8 mouse cellular contexts compared by ENCODE assay signal in genomic region chr2:167348376-167349282, GRCm38 (mm10). TPM values are rescaled to one million over a fixed set of nuclear protein-coding genes. Genes with fewer than 3 reads are reported as not detected.
A peak's percentile ranks its signal among the peaks of the same experiment; 100 is the strongest.
DNase-seq lines count a peak whose midpoint lies in the region; ATAC-seq and TF ChIP-seq lines count a peak whose summit lies in the region.

Gene B4galt5, minus strand, starts transcription at chr2:167349183.

- H3K27me3 ChIP-seq in erythroblast, embryonic 14.5 days (ENCODE audit: control insufficient read depth): peaks cover 95% of the 10 kb centered on the region
- no peaks in the 10 kb centered on the region for H3K27me3 ChIP-seq in Patski
- no peaks in the 10 kb centered on the region for H3K27me3 ChIP-seq in heart, embryonic 14.5 days (ENCODE audit: control insufficient read depth, insufficient read depth, low read length)
- no peaks in the 10 kb centered on the region for H3K27me3 ChIP-seq in stomach, postnatal 0 days (ENCODE audit: control insufficient read depth, insufficient read depth, low read length)

- CTCF ChIA-PET in Patski (lab: Charles Lee): interaction anchor here (0.7 kb wide), 1 partner anchor 23 kb away, joined by 3 read pairs; no protein-coding TSS in a partner anchor

- no peak for TF ChIP-seq CTCF in Patski (IDR thresholded peaks at IDR 0.05)
- TF ChIP-seq CTCF in stomach, postnatal 0 days (IDR thresholded peaks at IDR 0.05; ENCODE audit: low read depth): no peak

- POLR2A ChIA-PET in Patski (lab: Charles Lee): interaction anchor here (1.0 kb wide), 1 partner anchor 44 kb away, joined by 3 read pairs; no protein-coding TSS in a partner anchor

- under 1% methylated on average over 61 of the region's 111 CpGs for WGBS in heart, embryonic 14.5 days
- WGBS in large intestine, adult 2 months: 3% methylated on average over 98 of the region's 111 CpGs
- WGBS in stomach, postnatal 0 days: under 1% methylated on average over 35 of the region's 111 CpGs

- H3K4me2 ChIP-seq in heart, embryonic 14.5 days (ENCODE audit: low read length): peak within 1 kb of the TSS; percentile 87
- H3K4me2 ChIP-seq in stomach, postnatal 0 days (replicated peaks; ENCODE audit: low read depth): peak within 1 kb of the TSS; percentile 90

- H3K4me3 ChIP-seq in erythroblast, embryonic 14.5 days (replicated peaks): peak within 1 kb of the TSS; percentile 68
- H3K4me3 ChIP-seq in heart, embryonic 14.5 days (ENCODE audit: control insufficient read depth in 1 of 2, insufficient read depth in 1 of 2, low read depth in 1 of 2, low read length in 2 of 2): peak within 1 kb of the TSS; percentile 67 to 90
- H3K4me3 ChIP-seq in stomach, postnatal 0 days (ENCODE audit: low read depth, low read length): peak within 1 kb of the TSS; percentile 81

- H3K36me3 ChIP-seq in erythroblast, embryonic 14.5 days (ENCODE audit: control insufficient read depth): no peaks in the 10 kb centered on the region
- H3K36me3 ChIP-seq in heart, embryonic 14.5 days (ENCODE audit: control insufficient read depth, insufficient read depth, low read length): no peaks in the 10 kb centered on the region
- no peaks in the 10 kb centered on the region for H3K36me3 ChIP-seq in stomach, postnatal 0 days (ENCODE audit: control insufficient read depth, insufficient read depth, low read length)

- H3K9ac ChIP-seq in heart, embryonic 14.5 days (ENCODE audit: low read length): peak within 1 kb of the TSS; percentile 93
- H3K9ac ChIP-seq in stomach, postnatal 0 days (ENCODE audit: low read length): peak within 1 kb of the TSS; percentile 84

- H3K27ac ChIP-seq in heart, embryonic 14.5 days (replicated peaks in 1 of 2; ENCODE audit: control insufficient read depth in 1 of 2, insufficient read depth in 1 of 2, low read depth in 2 of 2, low read length in 2 of 2): peak within 1 kb of the TSS; percentile 80 to 88
- H3K27ac ChIP-seq in stomach, postnatal 0 days (replicated peaks): peak within 1 kb of the TSS; percentile 86

- peaks cover 73% of the 10 kb centered on the region for H3K4me1 ChIP-seq in erythroblast, embryonic 14.5 days (ENCODE audit: control insufficient read depth)
- H3K4me1 ChIP-seq in heart, embryonic 14.5 days (ENCODE audit: control insufficient read depth in 2 of 2, insufficient read depth in 2 of 2, low read length in 2 of 2): peaks cover 22 to 38% of the 10 kb centered on the region in 2 experiments
- H3K4me1 ChIP-seq in stomach, postnatal 0 days (replicated peaks; ENCODE audit: control insufficient read depth, insufficient read depth): peaks cover 3% of the 10 kb centered on the region; the same call in 1 of the 2 replicates

- DNase-seq in Patski (ENCODE audit: low read depth, low spot score): no peak
- DNase-seq in embryo, embryonic 11 days: peak; percentile 72
- DNase-seq in large intestine, adult 2 months (ENCODE audit: low read depth, low spot score): no peak
- peak; percentile 43 for DNase-seq in stomach, postnatal 0 days (ENCODE audit: low spot score)

- no peak for ATAC-seq in erythroblast, adult 5-6 weeks (replicated peaks; ENCODE audit: low FRiP score, poor library complexity, severe bottlenecking)
- peak; percentile 14 for ATAC-seq in Patski
- peak; percentile 15; the same call in 1 of the 2 replicates for ATAC-seq in heart, embryonic 14.5 days (ENCODE audit: insufficient number of reproducible peaks, insufficient read depth, low FRiP score, low read depth)
- ATAC-seq in megakaryocyte progenitor cell, adult 5-6 weeks (replicated peaks; ENCODE audit: poor library complexity): no peak
- ATAC-seq in stomach, postnatal 0 days (ENCODE audit: low FRiP score, low TSS enrichment): peak; percentile 16

- no peak for TF ChIP-seq EP300 in stomach, postnatal 0 days (optimal IDR thresholded peaks at IDR 0.05)

- in situ Hi-C loops in Patski (cut with MboI; ENCODE audit: low pct_unique_long_range_greater_than_20kb): loop anchor here (5.0 kb wide), 1 partner anchor 74 kb away; the partner anchor contains the start of gene Slc9a8

- peaks cover 12% of the 10 kb centered on the region for H3K9me3 ChIP-seq in erythroblast, embryonic 14.5 days (ENCODE audit: control insufficient read depth, low read length)
- no peaks in the 10 kb centered on the region for H3K9me3 ChIP-seq in heart, embryonic 14.5 days (ENCODE audit: control insufficient read depth, low read length)
- H3K9me3 ChIP-seq in stomach, postnatal 0 days (ENCODE audit: control insufficient read depth, low read length): no peaks in the 10 kb centered on the region

RNA-seq across cellular contexts. Expression of gene B4galt5, which starts in this region (rescaled TPM):
- polyA plus RNA-seq in erythroblast, embryonic 14.5 days (2012): 0.15 and 0.28 TPM in 2 replicates
- total RNA-seq in erythroblast, adult 5-6 weeks (2015; ENCODE audit: low replicate concordance): 12.1 and 17.9 TPM in 2 replicates
- total RNA-seq in erythroblast, adult 5-6 weeks (2017; ENCODE audit: low replicate concordance): 4.8 and 9.8 TPM in 2 replicates
- polyA plus RNA-seq in Patski (2021): 58.7 TPM
- polyA plus RNA-seq in heart, embryonic 14.5 days (2014; fragmentation: Nextera tagmentation; extraction: Ambion mirVana): 21.0 and 24.2 TPM in 2 replicates
- 37.5 and 66.7 TPM in 2 replicates for polyA plus RNA-seq in large intestine, adult 2 months (2012; rRNA removed)
- 14.6 and 23.7 TPM in 2 replicates for total RNA-seq in megakaryocyte progenitor cell, adult 5-6 weeks (2015)
- 15.4 and 24.2 TPM in 2 replicates for total RNA-seq in megakaryocyte progenitor cell, adult 5-6 weeks (2017)
- 4.5 and 6.0 TPM in 2 replicates for polyA plus RNA-seq in stomach, postnatal 0 days (2015; fragmentation: Nextera tagmentation; extraction: Ambion mirVana)

Comparison
In these comparisons a context has a peak if more than half of its experiments do, and no peak if none do; other contexts are left out.
1. ATAC-seq: peak in Patski (single experiment), heart, embryonic 14.5 days (single experiment) and stomach, postnatal 0 days (single experiment); none in erythroblast, adult 5-6 weeks (single experiment) and megakaryocyte progenitor cell, adult 5-6 weeks (single experiment).
2. DNase-seq: peak in embryo, embryonic 11 days (single experiment) and stomach, postnatal 0 days (single experiment); none in Patski (single experiment) and large intestine, adult 2 months (single experiment).
3. Peak in every context shown above with its lines, with median percentiles within 50 percentile points of each other: H3K4me3 ChIP-seq.